Mouse (Mus musculus): Measurements from ENCODE around the gene Ugp2. TPM values are rescaled to one million over a fixed set of nuclear protein-coding genes. Genes with fewer than 3 reads are reported as not detected.

Gene Ugp2
- polyA plus RNA-seq, 1 experiment from 2014 or later = 30.9 TPM

DNA sequence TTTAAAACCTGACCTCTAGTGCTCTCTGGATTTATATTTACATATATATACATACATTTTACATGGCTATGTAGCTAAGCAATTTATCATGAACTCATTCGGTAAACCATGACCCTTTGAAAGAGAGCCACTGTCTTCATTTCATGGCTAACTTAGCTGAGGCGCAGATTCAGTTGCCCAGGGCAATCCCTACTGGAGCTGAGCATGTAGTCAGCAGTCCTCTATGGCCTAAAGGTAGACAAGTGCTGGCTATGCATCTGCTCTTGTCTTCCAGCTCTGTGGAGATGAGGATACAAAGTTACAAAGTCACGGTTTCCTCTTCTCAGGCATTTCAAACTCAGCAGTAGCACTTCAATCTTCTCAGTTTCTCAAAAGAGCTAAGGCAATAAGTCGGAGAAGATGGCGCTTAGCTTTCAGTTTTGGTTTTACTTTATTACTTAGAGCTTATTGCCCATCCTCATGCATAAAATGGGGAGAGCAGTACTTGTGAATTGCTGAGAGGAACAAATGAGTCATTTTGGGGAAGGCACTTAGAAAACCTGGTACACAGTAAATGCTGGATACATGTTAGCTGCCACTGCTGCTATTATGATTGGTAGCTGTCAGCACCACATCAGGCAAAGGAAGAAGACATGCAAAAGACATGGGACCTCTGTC, 38.2 kb downstream of the Ugp2 start:
- H3K9ac ChIP-seq = no peak overlapping the region
- H3K9me3 ChIP-seq (replicated peaks) = no peaks in the 10 kb centered on the region
- H3K4me1 ChIP-seq (replicated peaks) = no peaks in the 10 kb centered on the region
- peaks cover 10% of the 10 kb centered on the region; the same call in 1 of the 2 replicates for H3K36me3 ChIP-seq
- no peaks in the 10 kb centered on the region for H3K27me3 ChIP-seq
- 78% methylated on average over 5 of the region's 5 CpGs for WGBS (ENCODE audit: insufficient replicate concordance)
- H3K4me3 ChIP-seq (replicated peaks) = no peak overlapping the region
- no peak overlapping the region for H3K4me2 ChIP-seq
- DNase-seq (no peak), ATAC-seq (ENCODE audit: low read depth) (no peak)
- no peak overlapping the region for H3K27ac ChIP-seq

DNA sequence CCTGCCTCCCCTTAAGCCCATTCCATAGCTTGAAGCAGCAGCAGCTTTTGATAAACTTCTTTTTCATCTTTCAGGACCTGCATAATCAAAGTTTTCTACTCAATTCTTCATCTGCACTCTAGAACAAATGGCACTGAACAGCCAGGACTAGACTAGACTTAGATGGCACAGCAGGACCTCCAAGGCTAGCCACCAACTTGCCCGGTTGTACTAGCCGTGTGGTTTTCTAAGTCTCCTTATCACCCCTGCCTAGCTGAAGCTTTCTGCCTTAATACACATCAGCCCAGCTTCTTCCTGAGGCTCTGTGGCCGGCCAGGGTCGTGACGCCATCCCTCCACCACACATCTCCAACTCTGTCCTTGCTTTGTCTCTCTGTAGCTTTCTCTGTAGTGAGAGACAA, 42.9 kb downstream of the Ugp2 start:
- ATAC-seq (ENCODE audit: low read depth) (no peak), DNase-seq (no peak)
- no peaks in the 10 kb centered on the region for H3K9me3 ChIP-seq (replicated peaks)
- no peaks in the 10 kb centered on the region for H3K4me1 ChIP-seq (replicated peaks)
- 51% methylated on average over 5 of the region's 5 CpGs for WGBS (ENCODE audit: insufficient replicate concordance)
- H3K27me3 ChIP-seq = no peaks in the 10 kb centered on the region
- H3K36me3 ChIP-seq = peaks cover 12% of the 10 kb centered on the region; the same call in 1 of the 2 replicates
- no peak overlapping the region for H3K27ac ChIP-seq
- H3K4me2 ChIP-seq = no peak overlapping the region
- no peak overlapping the region for H3K4me3 ChIP-seq (replicated peaks)
- H3K9ac ChIP-seq = no peak overlapping the region

DNA sequence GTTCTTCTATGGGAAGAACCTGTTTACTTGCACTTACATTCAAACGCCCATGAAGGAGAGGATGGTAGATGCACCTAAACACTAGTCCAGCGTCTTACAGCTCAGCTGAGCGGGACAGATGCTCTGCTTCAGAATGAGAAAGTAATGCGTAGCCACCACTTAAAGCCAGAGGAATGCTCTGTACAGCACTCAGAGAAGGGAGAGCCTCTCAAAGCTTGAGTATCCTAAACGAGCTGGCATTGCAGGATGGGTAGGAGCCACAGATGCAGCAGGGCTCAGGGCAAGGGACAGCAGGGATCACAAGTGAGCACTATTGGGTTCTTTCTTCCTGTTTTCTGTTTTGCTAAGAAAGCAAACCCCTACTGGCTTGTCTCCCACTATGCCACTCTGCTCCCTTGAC, 43.5 kb downstream of the Ugp2 start:
- H3K4me2 ChIP-seq = no peak overlapping the region
- ATAC-seq (ENCODE audit: low read depth) (no peak), DNase-seq (no peak)
- H3K9ac ChIP-seq = no peak overlapping the region
- H3K9me3 ChIP-seq (replicated peaks) = no peaks in the 10 kb centered on the region
- no peak overlapping the region for H3K4me3 ChIP-seq (replicated peaks)
- no peaks in the 10 kb centered on the region for H3K4me1 ChIP-seq (replicated peaks)
- no peak overlapping the region for H3K27ac ChIP-seq
- H3K27me3 ChIP-seq = no peaks in the 10 kb centered on the region
- peaks cover 10% of the 10 kb centered on the region; the same call in 1 of the 2 replicates for H3K36me3 ChIP-seq
- 71% methylated on average over 5 of the region's 5 CpGs for WGBS (ENCODE audit: insufficient replicate concordance)

DNA sequence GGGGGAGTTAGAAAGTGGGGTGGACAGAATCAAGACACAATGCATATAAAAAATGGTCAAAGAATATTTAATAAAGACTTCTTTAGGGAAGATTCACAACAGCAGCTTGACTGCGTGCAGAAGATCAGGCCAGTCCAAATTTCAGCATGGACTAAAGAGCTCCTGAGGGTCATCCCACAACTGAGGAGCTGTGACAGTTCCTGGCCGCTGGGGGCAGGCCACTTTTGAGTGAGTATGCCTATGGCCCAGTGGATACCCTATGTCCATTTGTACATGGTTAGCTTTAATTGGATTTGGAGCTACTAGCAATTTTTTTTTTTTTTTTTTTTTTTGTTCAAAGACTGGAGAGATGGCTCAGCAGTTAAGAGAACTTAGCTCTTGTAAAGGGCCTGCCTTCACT, 44.2 kb downstream of the Ugp2 start:
- H3K36me3 ChIP-seq = peaks cover 9% of the 10 kb centered on the region
- no peak overlapping the region for H3K4me3 ChIP-seq (replicated peaks)
- no peak for ATAC-seq (ENCODE audit: low read depth)
- H3K27ac ChIP-seq = no peak overlapping the region
- H3K4me1 ChIP-seq (replicated peaks) = no peaks in the 10 kb centered on the region
- H3K9ac ChIP-seq = no peak overlapping the region
- no peak overlapping the region for H3K4me2 ChIP-seq
- no peaks in the 10 kb centered on the region for H3K9me3 ChIP-seq (replicated peaks)
- H3K27me3 ChIP-seq = no peaks in the 10 kb centered on the region
- DNase-seq = no peak
- WGBS (ENCODE audit: insufficient replicate concordance) = 71% methylated on average over 2 of the region's 2 CpGs

DNA sequence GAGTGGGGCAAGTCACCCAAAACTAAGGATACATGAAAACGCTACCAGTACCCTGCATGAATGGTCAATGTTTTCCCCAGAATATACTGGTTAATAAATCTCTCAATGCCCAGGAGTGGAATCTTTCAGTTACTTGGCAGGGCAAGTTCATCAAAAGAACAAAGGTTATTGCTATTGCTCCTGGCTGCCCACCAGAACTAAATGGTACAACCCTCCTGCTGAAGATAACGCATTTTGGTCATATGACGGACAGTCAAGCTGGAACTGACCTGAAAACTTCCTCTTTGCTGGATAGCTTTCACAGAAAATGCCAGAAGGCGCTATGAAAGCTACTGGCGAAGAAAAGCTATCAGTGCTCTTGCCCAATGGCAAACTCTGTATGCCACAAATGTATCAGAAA, 45.2 kb downstream of the Ugp2 start:
- DNase-seq = no peak
- Histone ChIP-seq H3K9me3 (replicated peaks) (no peaks in the 10 kb centered on the region), H3K27me3 (no peaks in the 10 kb centered on the region), H3K9ac (no peak overlapping the region), H3K27ac (no peak overlapping the region), H3K4me3 (replicated peaks) (no peak overlapping the region), H3K4me1 (replicated peaks) (no peaks in the 10 kb centered on the region), H3K4me2 (no peak overlapping the region), H3K36me3 (peaks cover 16% of the 10 kb centered on the region)
- 82% methylated on average over 5 of the region's 5 CpGs for WGBS (ENCODE audit: insufficient replicate concordance)
- ATAC-seq (ENCODE audit: low read depth) = no peak

DNA sequence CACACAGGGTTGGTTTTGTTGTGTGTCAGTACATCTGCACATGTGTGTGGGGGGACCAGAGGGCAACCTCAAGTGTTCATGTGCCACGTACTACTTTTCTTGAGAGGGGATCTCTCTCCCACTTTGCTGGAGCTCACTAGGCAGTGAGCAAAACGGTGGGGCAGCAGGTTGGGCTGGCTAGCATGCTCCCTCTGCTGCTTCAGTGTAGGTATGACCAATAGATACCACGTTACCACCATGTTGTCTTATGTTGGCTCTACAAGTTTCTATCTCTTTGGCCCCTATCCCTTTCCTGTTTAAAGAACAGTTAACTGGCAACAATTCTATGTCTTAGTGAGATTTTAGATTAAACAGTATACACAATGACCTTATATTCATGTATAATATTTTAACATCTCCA, 48.7 kb downstream of the Ugp2 start:
- Histone ChIP-seq H3K9ac (no peak overlapping the region), H3K27me3 (no peaks in the 10 kb centered on the region), H3K27ac (no peak overlapping the region), H3K9me3 (replicated peaks) (no peaks in the 10 kb centered on the region), H3K4me1 (replicated peaks) (no peaks in the 10 kb centered on the region), H3K4me2 (no peak overlapping the region), H3K36me3 (peaks cover 23% of the 10 kb centered on the region), H3K4me3 (replicated peaks) (no peak overlapping the region)
- 74% methylated on average over 3 of the region's 3 CpGs for WGBS (ENCODE audit: insufficient replicate concordance)
- ATAC-seq (ENCODE audit: low read depth) (no peak), DNase-seq (no peak)

DNA sequence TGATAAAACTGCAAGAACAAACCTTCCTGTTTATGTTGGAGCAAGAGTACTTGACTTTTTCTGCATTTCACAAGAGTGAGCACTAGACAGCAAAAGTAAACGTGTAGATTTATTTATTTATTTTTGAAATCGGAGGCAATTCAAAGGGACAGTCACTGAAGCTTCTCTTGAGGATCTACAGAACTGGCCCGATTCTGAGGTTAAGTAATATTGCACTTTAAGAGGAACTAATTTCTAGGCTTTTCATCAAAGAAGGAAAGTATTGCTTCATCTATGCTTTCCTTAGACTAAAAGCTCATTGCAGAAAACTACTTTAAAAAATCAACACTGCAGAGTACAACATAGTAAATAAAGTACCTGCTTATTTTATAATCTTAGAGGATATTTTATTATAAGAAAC, 49.4 kb downstream of the Ugp2 start:
- peaks cover 23% of the 10 kb centered on the region for H3K36me3 ChIP-seq
- DNase-seq (no peak), ATAC-seq (ENCODE audit: low read depth) (no peak)
- H3K4me3 ChIP-seq (replicated peaks) = no peak overlapping the region
- no peak overlapping the region for H3K4me2 ChIP-seq
- H3K9me3 ChIP-seq (replicated peaks) = no peaks in the 10 kb centered on the region
- H3K27ac ChIP-seq = no peak overlapping the region
- no peak overlapping the region for H3K9ac ChIP-seq
- WGBS (ENCODE audit: insufficient replicate concordance) = 66% methylated on average over 3 of the region's 3 CpGs
- H3K27me3 ChIP-seq = no peaks in the 10 kb centered on the region
- H3K4me1 ChIP-seq (replicated peaks) = no peaks in the 10 kb centered on the region

DNA sequence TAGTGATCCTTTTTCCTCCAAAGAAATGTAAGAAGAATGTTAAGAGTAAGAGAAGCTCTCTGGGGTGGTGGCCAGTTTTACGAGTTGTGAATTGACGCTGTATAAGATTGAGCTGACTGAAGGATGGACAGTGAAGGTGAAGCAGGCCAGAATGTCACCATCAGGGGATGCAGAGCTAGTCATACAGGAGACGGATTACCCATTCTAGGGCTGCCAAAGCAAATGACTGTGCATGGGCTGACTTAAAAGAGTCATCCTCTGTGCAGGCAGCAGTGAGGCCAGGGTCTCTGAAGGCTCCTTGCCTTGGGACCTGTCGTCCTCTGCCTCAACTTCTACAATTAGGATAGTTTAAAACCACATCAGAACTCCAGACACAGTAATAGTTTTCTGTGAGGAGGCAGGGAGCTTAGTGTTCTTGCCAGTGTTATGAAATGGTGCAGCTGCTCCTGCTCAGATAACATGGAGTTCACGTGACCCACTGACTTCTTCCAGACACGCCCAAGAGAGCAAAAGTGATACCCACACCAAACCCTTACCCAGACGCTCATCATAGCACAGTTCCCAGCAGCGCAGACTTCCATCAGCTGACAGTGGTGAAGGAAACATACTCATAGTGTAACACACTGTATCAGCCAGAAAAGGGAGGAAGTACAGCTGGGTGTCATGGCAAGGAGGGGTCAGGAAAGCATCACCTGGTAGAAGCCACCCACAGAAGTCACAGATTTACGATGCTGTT, 56.9 kb downstream of the Ugp2 start:
- Histone ChIP-seq H3K9me3 (replicated peaks) (no peaks in the 10 kb centered on the region), H3K36me3 (peaks cover 25% of the 10 kb centered on the region), H3K4me2 (no peak overlapping the region), H3K9ac (no peak overlapping the region), H3K27me3 (no peaks in the 10 kb centered on the region), H3K4me1 (replicated peaks) (peaks cover 12% of the 10 kb centered on the region), H3K4me3 (replicated peaks) (no peak overlapping the region), H3K27ac (peak overlapping the region; percentile 34; the same call in 1 of the 2 replicates)
- peak; percentile 22 for DNase-seq
- peak; percentile 92 for ATAC-seq (ENCODE audit: low read depth)
- WGBS (ENCODE audit: insufficient replicate concordance) = 67% methylated on average over 9 of the region's 9 CpGs

DNA sequence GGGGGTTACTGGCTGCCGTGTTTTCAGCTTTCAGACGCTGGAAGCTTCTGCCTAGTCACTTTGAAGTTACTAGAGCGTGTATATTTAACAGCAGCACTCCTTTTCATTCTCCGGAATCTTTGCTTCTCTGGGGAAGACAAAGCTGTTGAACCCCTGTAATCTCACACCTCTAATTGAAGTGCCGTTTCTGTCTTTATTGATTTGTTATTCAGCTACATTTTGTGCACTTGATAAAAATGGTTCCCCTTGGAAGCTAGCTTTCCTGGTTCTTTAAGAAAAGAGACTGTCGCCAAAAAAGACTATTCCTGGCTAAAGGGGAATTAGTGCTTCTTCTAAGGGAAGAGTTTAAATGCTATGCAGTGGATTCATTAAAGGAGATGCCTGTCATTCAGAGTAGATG, 61.5 kb downstream of the Ugp2 start:
- no peak overlapping the region for H3K4me3 ChIP-seq (replicated peaks)
- H3K27ac ChIP-seq = no peak overlapping the region
- DNase-seq = no peak
- H3K27me3 ChIP-seq = no peaks in the 10 kb centered on the region
- no peak for ATAC-seq (ENCODE audit: low read depth)
- peaks cover 10% of the 10 kb centered on the region for H3K4me1 ChIP-seq (replicated peaks)
- no peak overlapping the region for H3K4me2 ChIP-seq
- H3K36me3 ChIP-seq = peaks cover 37% of the 10 kb centered on the region
- no peak overlapping the region for H3K9ac ChIP-seq
- 83% methylated on average over 6 of the region's 6 CpGs for WGBS (ENCODE audit: insufficient replicate concordance)
- no peaks in the 10 kb centered on the region for H3K9me3 ChIP-seq (replicated peaks)

DNA sequence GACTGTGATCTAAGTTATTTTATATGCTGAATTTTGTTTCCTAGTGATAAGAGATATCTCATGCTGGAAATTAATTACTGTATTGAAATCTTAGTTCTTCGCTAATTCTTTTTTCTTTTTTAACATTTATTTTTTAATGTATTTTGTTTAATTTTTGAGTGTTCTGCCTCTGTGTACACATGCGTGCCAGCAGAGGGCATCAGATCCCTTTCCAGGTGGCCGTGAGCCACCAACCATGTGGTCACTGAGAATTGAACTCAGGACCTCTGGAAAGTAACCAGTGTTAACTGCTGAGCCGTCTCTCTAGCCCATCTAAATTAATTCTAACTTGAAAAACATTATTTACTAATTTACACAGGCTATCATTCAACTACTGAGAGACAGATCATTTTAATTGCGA, 62.9 kb downstream of the Ugp2 start:
- WGBS (ENCODE audit: insufficient replicate concordance) = 72% methylated on average over 5 of the region's 5 CpGs
- Histone ChIP-seq H3K4me2 (no peak overlapping the region), H3K4me3 (replicated peaks) (no peak overlapping the region), H3K27ac (no peak overlapping the region), H3K36me3 (peaks cover 34% of the 10 kb centered on the region), H3K27me3 (no peaks in the 10 kb centered on the region), H3K9ac (no peak overlapping the region), H3K4me1 (replicated peaks) (no peaks in the 10 kb centered on the region), H3K9me3 (replicated peaks) (no peaks in the 10 kb centered on the region)
- DNase-seq (no peak), ATAC-seq (ENCODE audit: low read depth) (no peak)

DNA sequence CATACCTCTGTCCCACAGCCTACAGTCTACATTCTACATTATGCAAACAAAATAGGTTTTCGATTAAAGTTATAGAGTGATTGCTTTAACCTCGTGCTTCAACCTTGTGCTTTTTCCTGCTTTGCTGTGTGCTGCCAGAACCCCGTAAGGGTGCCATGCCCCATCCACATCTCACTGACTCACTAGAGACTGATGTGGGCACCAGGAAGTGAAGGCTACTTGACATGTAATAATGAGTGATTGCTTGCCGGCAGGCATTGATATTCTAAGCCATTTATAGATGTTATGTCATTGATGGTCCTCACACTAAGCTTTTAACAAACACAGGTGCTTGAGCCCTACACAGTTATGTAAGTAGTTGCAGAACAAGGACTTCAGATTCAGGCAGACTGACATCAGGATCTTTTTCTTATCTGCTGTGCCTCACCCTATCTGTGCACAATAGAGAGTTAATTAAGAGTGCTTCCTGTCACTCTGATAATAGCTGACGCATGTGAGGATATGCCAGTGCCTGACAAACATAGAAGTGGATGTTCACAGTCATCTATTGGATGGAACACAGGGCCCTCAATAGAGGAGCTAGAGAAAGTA, 63.8 kb downstream of the Ugp2 start:
- H3K27ac ChIP-seq = no peak overlapping the region
- ATAC-seq (ENCODE audit: low read depth) (no peak), DNase-seq (no peak)
- H3K4me3 ChIP-seq (replicated peaks) = no peak overlapping the region
- H3K9ac ChIP-seq = no peak overlapping the region
- H3K4me1 ChIP-seq (replicated peaks) = no peaks in the 10 kb centered on the region
- H3K27me3 ChIP-seq = no peaks in the 10 kb centered on the region
- H3K4me2 ChIP-seq = no peak overlapping the region
- peaks cover 31% of the 10 kb centered on the region for H3K36me3 ChIP-seq
- H3K9me3 ChIP-seq (replicated peaks) = no peaks in the 10 kb centered on the region
- WGBS (ENCODE audit: insufficient replicate concordance) = 71% methylated on average over 5 of the region's 5 CpGs
